Mouse (Mus musculus): Measurements from ENCODE around the gene Gm20388.
"Not testable (repeated sequence)": the region's sequence is repeated elsewhere in the genome, so short reads cannot be mapped to it uniquely, and the experiment has no call there.

Gm20388 gene

DNA sequence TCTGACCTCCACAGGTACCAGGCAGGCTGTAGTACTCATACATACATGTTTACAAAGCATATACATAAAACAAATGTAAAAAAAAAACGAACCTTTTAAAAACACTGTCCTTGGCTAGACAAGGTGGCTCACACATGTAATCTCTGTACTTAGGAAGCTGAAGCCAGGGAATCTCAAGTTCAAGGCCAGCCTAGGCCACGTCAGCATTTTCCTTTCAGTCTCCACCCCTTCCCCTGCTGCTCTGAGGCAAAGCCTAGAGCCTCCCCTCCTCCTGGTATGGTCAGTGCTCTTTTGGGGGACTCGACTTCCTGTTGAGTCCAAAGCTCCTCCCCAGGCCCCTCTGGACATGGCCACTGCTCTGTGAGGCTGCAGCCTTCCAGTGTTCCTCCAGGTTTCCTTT is 3476.4 kb downstream of the Gm20388 start:
- no peak for DNase-seq (ENCODE audit: low read depth)

DNA sequence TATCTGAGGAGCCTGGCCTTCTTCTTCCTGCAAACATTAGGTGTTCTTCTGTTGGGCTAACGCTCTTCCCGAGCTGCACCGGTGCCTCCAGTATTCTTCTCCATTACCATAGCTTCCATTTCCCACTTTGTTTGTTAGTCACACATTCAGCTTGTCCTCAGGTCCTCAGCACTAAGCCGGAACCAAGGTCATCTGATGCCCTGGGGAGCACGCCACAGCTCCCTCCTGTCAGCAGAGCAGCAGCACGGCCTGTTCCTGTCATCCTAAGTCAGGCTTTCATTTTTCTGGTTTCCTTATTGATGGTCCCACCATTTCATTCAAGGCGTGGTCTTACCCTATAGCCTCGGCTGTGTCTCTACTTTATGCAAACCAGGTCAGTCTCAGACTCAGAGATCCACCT is 3477.2 kb downstream of the Gm20388 start:
- DNase-seq (ENCODE audit: low read depth), result no peak

DNA sequence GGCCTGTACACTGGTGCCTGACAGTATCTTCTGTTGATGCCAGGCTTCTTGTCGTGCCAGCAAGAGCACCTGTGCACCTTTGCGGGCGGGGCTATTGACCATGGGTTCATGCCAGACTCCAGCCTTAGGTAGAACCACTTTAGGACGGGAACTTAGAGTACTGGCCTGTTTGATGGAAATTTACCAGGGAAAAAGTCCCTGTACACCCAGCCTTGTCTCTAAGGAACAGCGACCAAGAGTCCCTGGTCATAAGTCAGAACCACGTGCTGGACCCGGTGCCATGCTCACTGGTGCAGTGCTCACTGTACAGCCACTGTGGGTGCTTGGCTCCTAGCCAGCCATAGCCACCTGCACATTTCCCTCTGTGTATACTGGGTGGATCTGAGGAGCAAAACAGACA is 3478.4 kb downstream of the Gm20388 start:
- no peak for DNase-seq (ENCODE audit: low read depth)

DNA sequence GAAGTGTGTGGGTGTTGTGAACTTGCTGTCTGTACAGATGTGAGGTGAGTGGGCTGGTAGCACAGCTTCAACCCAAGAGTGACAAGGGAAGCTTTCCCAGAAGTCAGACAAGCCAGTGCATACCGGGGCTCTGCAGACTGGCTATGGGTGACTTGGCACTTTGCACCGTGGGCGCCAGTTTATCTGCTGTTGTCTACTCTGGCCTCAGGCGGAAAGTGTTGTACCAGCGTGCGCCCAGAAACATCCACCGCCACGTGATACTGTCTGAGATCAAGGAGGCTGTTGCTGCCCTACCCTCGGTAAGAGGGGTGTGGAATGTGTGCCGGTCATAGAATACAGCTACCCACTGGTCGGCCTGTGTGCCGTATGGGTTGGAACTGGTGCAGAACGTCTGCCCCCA is 3487.7 kb downstream of the Gm20388 start:
- DNase-seq (ENCODE audit: low read depth), result no peak

DNA sequence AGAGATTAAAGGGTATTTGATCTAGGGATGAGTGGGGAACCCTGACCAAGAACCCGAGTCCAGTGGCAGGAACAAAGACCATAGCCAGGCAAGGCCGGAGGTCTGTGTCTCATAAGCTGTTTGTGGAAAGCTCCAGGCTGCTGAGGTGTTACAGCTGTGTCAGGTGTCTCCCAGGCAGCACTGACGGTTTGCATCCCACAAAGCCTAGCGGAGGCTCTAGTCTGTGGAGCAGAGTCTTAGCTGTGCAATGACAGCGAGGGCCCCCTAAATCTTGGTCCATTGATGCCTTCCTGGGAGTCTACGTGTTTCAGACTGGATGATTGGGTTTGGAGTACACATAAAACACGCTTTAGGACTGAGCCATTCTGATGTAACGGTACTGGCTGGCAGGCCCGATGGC is 3491.3 kb downstream of the Gm20388 start:
- DNase-seq (ENCODE audit: low read depth), result no peak

DNA sequence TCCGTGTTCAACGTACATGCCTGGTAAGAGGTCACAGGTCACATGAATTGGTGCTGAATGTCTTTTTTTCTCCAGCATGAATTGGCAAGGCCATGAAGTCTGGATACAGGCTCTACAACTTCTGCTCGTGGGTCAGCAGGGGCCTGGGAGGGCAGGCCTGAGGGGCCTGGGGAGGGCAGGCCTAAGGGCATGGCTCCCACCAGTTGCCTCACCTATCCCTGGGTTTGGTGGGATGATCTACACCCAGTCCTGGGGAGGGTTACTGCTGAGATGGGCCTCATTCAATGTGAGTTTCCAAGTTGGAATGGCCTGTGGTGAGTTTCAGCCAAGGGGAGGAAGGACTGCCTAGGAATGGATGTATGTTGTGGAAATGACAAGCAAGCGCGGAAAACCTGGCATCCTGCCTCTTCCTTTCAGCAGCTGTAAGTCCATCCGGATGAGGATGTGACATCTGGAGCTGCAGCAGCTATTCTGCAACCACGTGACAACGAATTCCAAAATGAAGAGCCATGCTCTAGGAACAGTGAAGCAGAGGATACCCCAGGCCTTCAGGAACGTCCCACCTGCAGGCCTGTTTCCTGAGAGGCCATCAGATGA is 3492.2 kb downstream of the Gm20388 start:
- peak; percentile 31 for DNase-seq (ENCODE audit: low read depth)

- no peak for DNase-seq (ENCODE audit: low read depth)
These were observed 3493.9 kb downstream of the Gm20388 start for GRCm38 (mm10) chr8:123404521-123404920.

GRCm38 (mm10) chr8:123406786-123407185 is 3496.1 kb downstream of the Gm20388 start, which contains the start of gene Mc1r:
TSS of gene Mc1r (plus strand) at chr8:123407107.
- DNase-seq (ENCODE audit: low read depth), result peak; percentile 79

- DNase-seq (ENCODE audit: low read depth), result no peak
These were observed 3497.0 kb downstream of the Gm20388 start for GRCm38 (mm10) chr8:123407612-123408011.

DNA sequence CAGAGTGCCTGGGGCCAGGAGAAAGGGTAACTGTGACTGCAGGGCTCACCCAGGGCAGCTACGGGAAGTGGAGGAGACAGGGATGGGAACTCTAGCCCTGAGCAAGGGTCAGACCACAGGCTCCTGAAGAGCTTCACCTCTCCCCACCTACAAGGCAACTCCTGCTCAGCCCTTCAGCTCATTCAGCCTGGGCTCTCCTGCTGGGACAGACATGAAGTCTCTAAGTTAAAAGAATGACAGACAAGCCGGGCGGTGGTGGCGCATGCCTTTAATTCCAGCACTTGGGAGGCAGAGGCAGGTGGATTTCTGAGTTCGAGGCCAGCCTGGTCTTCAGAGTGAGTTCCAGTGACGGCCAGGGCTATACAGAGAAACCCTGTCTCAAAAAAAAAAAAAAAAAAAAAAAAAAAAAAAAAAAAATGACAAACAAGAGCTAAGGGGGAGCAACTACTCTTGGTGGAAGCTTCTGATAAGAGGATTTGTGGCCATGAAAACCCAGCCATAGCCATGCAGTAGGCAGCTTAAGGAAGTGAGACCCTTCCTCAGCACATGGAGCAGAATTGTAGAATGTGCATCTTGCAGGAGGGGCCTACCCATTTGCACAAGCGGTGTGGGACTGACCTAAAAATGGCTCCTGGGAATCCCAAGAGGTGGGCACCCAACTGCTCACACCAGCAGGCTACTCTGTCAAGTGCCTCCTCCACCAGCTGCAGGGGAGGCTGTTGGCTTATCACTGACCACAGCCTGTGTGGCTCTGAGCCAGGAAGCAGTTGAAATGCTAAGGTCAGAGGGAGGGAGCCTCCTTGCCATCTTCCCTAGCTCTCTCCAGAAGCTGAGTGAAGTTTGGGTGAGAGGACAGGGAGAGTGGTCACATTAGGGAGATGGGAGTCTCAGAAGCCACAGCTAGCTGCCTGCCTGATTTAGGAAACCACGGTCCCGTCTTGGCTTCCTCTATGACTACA is 3498.2 kb downstream of the Gm20388 start:
- DNase-seq (ENCODE audit: low read depth), result peak; percentile 55

- DNase-seq (ENCODE audit: low read depth), result peak; percentile 68
These were observed 3499.5 kb downstream of the Gm20388 start for GRCm38 (mm10) chr8:123410049-123410587.

DNA sequence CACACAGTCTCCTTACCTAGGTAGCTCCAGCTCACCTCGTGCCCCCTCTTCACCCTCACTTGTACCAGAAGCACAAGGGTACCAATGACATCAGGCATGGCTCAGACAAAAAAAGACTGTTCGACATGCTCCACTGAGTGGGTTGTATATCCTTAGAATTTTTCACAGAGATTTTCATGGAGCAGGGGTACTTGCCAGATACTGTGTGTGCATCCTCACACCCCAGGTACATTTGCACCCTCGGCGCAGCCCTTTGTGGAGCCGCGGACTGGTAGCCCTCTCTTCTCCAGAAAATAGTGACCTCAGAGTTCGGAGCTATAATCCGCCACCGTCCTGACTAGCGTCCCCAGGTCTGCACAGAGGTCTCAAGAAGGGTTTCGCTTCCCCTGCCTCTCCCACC is 3500.1 kb downstream of the Gm20388 start:
- DNase-seq (ENCODE audit: low read depth), result no peak

GRCm38 (mm10) chr8:123411246-123411645 is 3500.6 kb downstream of the Gm20388 start, which contains the start of gene Tubb3:
TSS of gene Tubb3 (plus strand) at chr8:123411424.
- DNase-seq (ENCODE audit: low read depth), result peak; percentile 54

DNA sequence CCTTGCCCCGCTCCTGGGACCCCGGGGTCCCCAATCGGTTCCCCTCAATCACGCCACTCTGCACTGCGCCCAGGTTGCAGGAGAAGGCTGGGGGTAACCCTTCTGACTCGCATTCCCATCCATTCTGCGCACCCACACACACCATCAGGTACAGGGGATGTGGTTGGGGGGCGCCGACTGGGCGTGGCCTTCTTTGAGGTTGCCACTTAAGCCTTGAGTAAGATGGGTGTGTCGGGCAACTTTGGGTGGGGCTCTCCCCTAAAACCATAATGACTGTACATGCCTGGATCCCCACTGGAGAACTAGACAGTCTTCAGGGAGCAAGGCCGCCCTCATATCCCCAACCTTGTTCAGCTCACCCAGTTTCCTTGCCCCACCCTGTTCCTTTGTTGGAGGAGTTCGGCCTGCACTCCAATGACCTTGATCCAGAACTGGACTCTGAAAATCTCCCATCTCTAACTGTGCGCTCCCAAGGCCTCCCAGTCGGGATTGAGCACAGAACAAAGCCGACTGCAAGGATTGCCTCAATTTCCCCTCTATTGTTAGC is 3501.2 kb downstream of the Gm20388 start:
- DNase-seq (ENCODE audit: low read depth), result no peak

GRCm38 (mm10) chr8:123412560-123413170 is 3502.0 kb downstream of the Gm20388 start:
- DNase-seq (ENCODE audit: low read depth), result no peak

DNA sequence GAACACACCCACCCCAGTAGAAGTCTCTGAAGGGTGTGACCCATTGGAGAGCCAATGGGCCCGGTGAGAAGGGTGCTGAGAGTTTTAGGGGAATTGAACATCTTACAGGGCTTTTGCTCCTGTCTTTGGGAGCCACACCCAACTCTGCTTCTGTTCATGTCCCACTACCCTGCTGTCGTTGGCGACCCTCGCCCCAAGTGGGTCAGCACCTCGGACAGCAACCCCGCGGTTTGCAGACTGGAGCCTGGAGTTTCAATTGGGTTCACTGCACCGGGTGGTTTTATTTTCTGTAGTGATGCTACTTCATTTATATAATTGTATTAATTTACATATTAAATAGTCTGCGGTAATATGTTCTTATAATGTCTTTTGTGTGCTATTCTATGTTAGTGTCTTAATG is 3503.6 kb downstream of the Gm20388 start:
- DNase-seq (ENCODE audit: low read depth), result no peak

DNA sequence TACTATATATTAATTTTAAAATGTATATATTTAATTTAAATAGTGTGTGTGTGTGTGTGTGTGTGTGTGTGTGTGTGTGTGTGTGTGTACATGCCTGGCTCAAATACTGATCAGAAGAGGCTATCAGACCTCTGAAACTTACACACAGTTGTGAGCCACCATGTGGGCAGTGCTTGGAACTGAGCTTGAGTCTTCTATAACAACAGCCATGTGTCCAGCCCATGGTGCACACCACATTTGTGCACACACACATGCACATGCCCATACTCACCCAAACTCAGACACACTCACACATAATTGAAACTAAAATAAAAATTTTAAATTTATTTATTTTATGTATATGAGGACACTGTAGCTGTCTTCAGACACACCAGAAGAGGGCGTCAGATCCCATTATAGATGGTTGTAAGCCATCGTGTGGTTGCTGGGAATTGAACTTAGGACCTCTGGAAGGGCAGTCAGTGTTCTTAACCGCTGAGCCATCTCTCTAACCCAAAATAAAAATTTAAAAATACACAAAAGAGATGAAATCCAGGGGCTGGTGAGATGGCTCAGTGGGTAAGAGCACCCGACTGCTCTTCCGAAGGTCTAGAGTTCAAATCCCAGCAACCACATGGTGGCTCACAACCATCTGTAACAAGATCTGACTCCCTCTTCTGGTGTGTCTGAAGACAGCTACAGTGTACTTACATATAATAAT is 3504.5 kb downstream of the Gm20388 start:
- DNase-seq (ENCODE audit: low read depth), result not testable (repeated sequence)

GRCm38 (mm10) chr8:123415967-123416943 is 3505.6 kb downstream of the Gm20388 start:
- DNase-seq (ENCODE audit: low read depth), result peak; percentile 66

DNA sequence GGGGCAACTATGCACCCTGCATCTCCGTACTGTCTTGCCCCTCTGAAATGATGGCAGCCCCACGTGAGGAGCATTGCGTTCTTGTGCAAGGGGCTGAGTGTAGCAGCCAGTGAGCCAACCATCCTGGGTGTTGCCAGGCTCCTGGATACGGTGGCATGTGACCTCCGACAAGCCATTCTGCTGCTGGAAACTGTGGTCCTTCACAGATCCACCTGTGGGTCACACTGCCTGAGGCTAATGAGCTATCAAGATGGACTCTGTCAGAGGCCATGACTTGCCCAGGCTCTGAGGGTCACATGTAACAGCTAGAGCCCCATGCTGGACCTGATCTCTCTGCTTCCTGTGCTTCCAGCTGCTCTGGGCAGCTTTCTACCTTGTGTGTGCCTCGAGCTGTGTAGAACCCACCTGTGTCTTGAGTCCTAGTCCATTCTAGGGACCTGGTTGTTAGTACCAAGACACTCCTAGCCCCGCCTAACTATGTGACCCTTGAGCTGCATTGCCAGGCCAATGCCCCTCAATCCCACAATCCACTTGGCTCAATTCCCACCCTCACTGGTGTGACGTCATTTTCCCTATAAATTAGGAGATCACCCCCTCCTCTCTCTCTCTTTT is 3506.4 kb downstream of the Gm20388 start:
- no peak for DNase-seq (ENCODE audit: low read depth)

- DNase-seq (ENCODE audit: low read depth), result peak; percentile 0
These were observed 3509.1 kb downstream of the Gm20388 start for GRCm38 (mm10) chr8:123419711-123420110.

Measured in NIH3T3 (cell line).